Comparison of ENCODE assay signal across 17 mouse cellular contexts in genomic region chr8:92482393-92482792, GRCm38 (mm10).
"Had no signal": no experiment of that assay in that cellular context is flagged by ENCODE, and none has a peak within 500 bp of the region (broad histone marks: within the 10 kb centered on the region; RNA-seq: fewer than 3 reads in every experiment).

No protein-coding gene starts in this region.

- DNase-seq: cerebellum, adult 2 months; cerebellum, adult 9-10 months; cerebellum, adult 9-11 months; cerebellum, postnatal 10 days; cerebellum, postnatal 14 days; cerebellum, postnatal 25 days; cerebellum, postnatal 36 days; embryo, embryonic 11 days; forebrain, postnatal 0 days; gastrocnemius, adult 2 months; gastrocnemius, postnatal 10 days; gastrocnemius, postnatal 14 days; gastrocnemius, postnatal 25 days; gastrocnemius, postnatal 36 days; heart, adult 11 months; heart, adult 18-20 months; heart, adult 2 months had no signal
